Mouse (Mus musculus) limb, embryonic 14.5 days (tissue): ENCODE results near the gene Gsx2. TPM values are rescaled to one million over a fixed set of nuclear protein-coding genes. Genes with fewer than 3 reads are reported as not detected.

ENCODE experiments used
- ATAC-seq: fragments of 200-750 bp; cut with Nextera tagmentation; 2 replicates; pipeline ENCODE4 v1.8.0; 2017; ENCODE audit warnings: low read depth, moderate number of reproducible peaks, moderate TSS enrichment; ENCODE audit not compliant: low FRiP score
- DNase-seq: peaks from one replicate; pipeline ENCODE4 v3.0.0-alpha.2; 2015; ENCODE audit warnings: low spot score
- H3K27ac ChIP-seq: fragments of 300-500 bp; sonication (generic); replicated peaks from 2 replicates; pipeline ENCODE4 v1.5.1; 2014; ENCODE audit warnings: low read depth, mild to moderate bottlenecking, low read length, moderate library complexity, mixed read lengths
- H3K27me3 ChIP-seq: fragments of 300-500 bp; sonication (generic); 2 replicates; pipeline ENCODE4 v1.6.1; 2014; ENCODE audit warnings: low read length, mixed read lengths; ENCODE audit not compliant: control insufficient read depth, insufficient read depth
- H3K36me3 ChIP-seq: fragments of 300-500 bp; sonication (generic); 2 replicates; pipeline ENCODE4 v1.6.1; 2014; ENCODE audit warnings: mild to moderate bottlenecking, low read length, moderate library complexity, mixed read lengths; ENCODE audit not compliant: control insufficient read depth, insufficient read depth
- H3K4me1 ChIP-seq: fragments of 300-500 bp; sonication (generic); 2 replicates; pipeline ENCODE4 v1.6.1; 2014; ENCODE audit warnings: antibody characterized with exemption, low read length, mixed read lengths; ENCODE audit not compliant: control insufficient read depth, insufficient read depth
- H3K4me2 ChIP-seq: fragments of 300-500 bp; sonication (generic); replicated peaks from 2 replicates; pipeline ENCODE4 v1.6.1; 2014; ENCODE audit warnings: low read depth, mild to moderate bottlenecking, low read length, moderate library complexity; ENCODE audit not compliant: severe bottlenecking
- H3K4me3 ChIP-seq: fragments of 300-500 bp; sonication (generic); replicated peaks from 2 replicates; pipeline ENCODE4 v1.5.1; 2014; ENCODE audit warnings: low read length
- H3K9ac ChIP-seq: fragments of 300-500 bp; sonication (generic); 2 replicates; pipeline ENCODE4 v1.6.1; 2014; ENCODE audit warnings: mild to moderate bottlenecking, low read depth, low read length, moderate library complexity; ENCODE audit not compliant: severe bottlenecking
- H3K9me3 ChIP-seq: fragments of 300-500 bp; sonication (generic); 2 replicates; pipeline ENCODE4 v1.6.1; 2016; ENCODE audit warnings: low read length; ENCODE audit not compliant: control insufficient read depth
- POLR2A ChIP-seq: fragments of 200-500 bp; IDR thresholded peaks from 2 replicates; pipeline ENCODE4 v1.8.0; 2012; ENCODE audit warnings: inconsistent platforms, mild to moderate bottlenecking, moderate library complexity, borderline replicate concordance; ENCODE audit not compliant: insufficient read depth, insufficient read length; ENCODE audit errors: extremely low read depth
- WGBS: fragments of 180-500 bp; shearing (Covaris S2); extraction: QIAGEN DNeasy Blood & Tissue Kit; methylation state at CpG from one replicate; pipeline ENCODE4 v1.1.7; 2014; 5-methylcytosine and 5-hydroxymethylcytosine counted together
- polyA plus RNA-seq, 2 experiments: library from polyadenylated mRNA; depleted of rRNA in 1 of 2; stranded (reverse) in 1 of 2; unstranded in 1 of 2; fragments of >200 nt; fragmentation: Nextera tagmentation in 1 of 2; extraction: Ambion mirVana in 1 of 2; gene quantifications; 2 replicates each; pipeline versions ENCODE4 v1.2.1 to v1.2.3; 2012 to 2014

Gene Gsx2
- polyA plus RNA-seq (2012; rRNA removed) = not detected in 2 replicates
- polyA plus RNA-seq (2014; fragmentation: Nextera tagmentation; extraction: Ambion mirVana) = not detected in 2 replicates

GRCm38 (mm10) chr5:75075383-75075941, at the start of gene Gsx2:
Gene Gsx2 (plus strand): TSS chr5:75075601.
- TF ChIP-seq POLR2A = no peak
- no peaks in the 10 kb centered on the region for H3K9me3 ChIP-seq
- H3K36me3 ChIP-seq = no peaks in the 10 kb centered on the region
- H3K4me1 ChIP-seq = peaks cover 10% of the 10 kb centered on the region
- peak within 1 kb of the TSS; percentile 28 for H3K4me3 ChIP-seq
- DNase-seq = no peak
- ATAC-seq = no peak
- no peak within 1 kb of the TSS for H3K27ac ChIP-seq
- 1% methylated on average over 39 of the region's 41 CpGs for WGBS
- no peak within 1 kb of the TSS for H3K9ac ChIP-seq
- peak within 1 kb of the TSS; percentile 42 for H3K4me2 ChIP-seq
- peaks cover 100% of the 10 kb centered on the region for H3K27me3 ChIP-seq

GRCm38 (mm10) chr5:75035475-75035874, 39.9 kb upstream of the Gsx2 start:
- 90% methylated on average over 3 of the region's 3 CpGs for WGBS
- no peaks in the 10 kb centered on the region; the same call in 1 of the 2 replicates for H3K36me3 ChIP-seq
- H3K27ac ChIP-seq = no peak overlapping the region
- no peaks in the 10 kb centered on the region for H3K27me3 ChIP-seq
- H3K9ac ChIP-seq = no peak overlapping the region
- ATAC-seq (no peak), DNase-seq (no peak)
- no peaks in the 10 kb centered on the region for H3K9me3 ChIP-seq
- no peak for TF ChIP-seq POLR2A
- no peak overlapping the region for H3K4me2 ChIP-seq
- H3K4me1 ChIP-seq = no peaks in the 10 kb centered on the region
- H3K4me3 ChIP-seq = no peak overlapping the region

- H3K4me3 ChIP-seq = no peak overlapping the region
- TF ChIP-seq POLR2A = no peak
- H3K27me3 ChIP-seq = no peaks in the 10 kb centered on the region
- no peak overlapping the region for H3K4me2 ChIP-seq
- no peaks in the 10 kb centered on the region for H3K9me3 ChIP-seq
- H3K36me3 ChIP-seq = 0 out of 2 replicates have a peak, but pooled peaks cover 3% of the 10 kb centered on the region
- WGBS = 93% methylated on average over 1 of the region's 1 CpGs
- DNase-seq (no peak), ATAC-seq (no peak)
- no peak overlapping the region for H3K27ac ChIP-seq
- H3K4me1 ChIP-seq = peaks cover 12% of the 10 kb centered on the region
- no peak overlapping the region for H3K9ac ChIP-seq
Measured at GRCm38 (mm10) chr5:75039307-75039706, 36.1 kb upstream of the Gsx2 start.

GRCm38 (mm10) chr5:75043011-75043445, 32.4 kb upstream of the Gsx2 start:
- Histone ChIP-seq H3K4me2 (peak overlapping the region; percentile 90), H3K36me3 (0 out of 2 replicates have a peak, but pooled peaks cover 3% of the 10 kb centered on the region), H3K4me3 (peak overlapping the region; percentile 99), H3K4me1 (peaks cover 12% of the 10 kb centered on the region), H3K27me3 (no peaks in the 10 kb centered on the region), H3K27ac (no peak overlapping the region), H3K9ac (peak overlapping the region; percentile 99; the same call in 1 of the 2 replicates), H3K9me3 (no peaks in the 10 kb centered on the region)
- 58% methylated on average over 9 of the region's 9 CpGs for WGBS
- ATAC-seq (no peak), DNase-seq (no peak)
- TF ChIP-seq POLR2A = no peak

- Histone ChIP-seq H3K9ac (peak overlapping the region; percentile 99), H3K36me3 (0 out of 2 replicates have a peak, but pooled peaks cover 3% of the 10 kb centered on the region), H3K4me1 (peaks cover 12% of the 10 kb centered on the region), H3K4me2 (peak overlapping the region; percentile 90), H3K27me3 (no peaks in the 10 kb centered on the region), H3K4me3 (peak overlapping the region; percentile 99), H3K9me3 (no peaks in the 10 kb centered on the region), H3K27ac (peak overlapping the region; percentile 86)
- TF ChIP-seq POLR2A = no peak
- peak; percentile 68 for ATAC-seq
- DNase-seq = no peak
- under 1% methylated on average over 34 of the region's 36 CpGs for WGBS
Measured at GRCm38 (mm10) chr5:75043621-75044301, 31.6 kb upstream of the Gsx2 start.
